8 mouse cellular contexts compared by ENCODE assay signal in genomic region chr19:10458096-10458495, GRCm38 (mm10). TPM values are rescaled to one million over a fixed set of nuclear protein-coding genes. Genes with fewer than 3 reads are reported as not detected.
DNase-seq lines count a peak whose midpoint lies in the region; ATAC-seq and TF ChIP-seq lines count a peak whose summit lies in the region.

No protein-coding gene starts in this region.

- H3K4me2 ChIP-seq in heart, embryonic 12.5 days = peak overlapping the region; percentile 68
- H3K4me2 ChIP-seq in kidney, embryonic 15.5 days = peak overlapping the region; percentile 95

- no peak overlapping the region for H3K9ac ChIP-seq in ES-E14 (ENCODE audit: insufficient read depth, low read depth, low read length, poor library complexity, severe bottlenecking)
- H3K9ac ChIP-seq in heart, embryonic 12.5 days = no peak overlapping the region
- no peak overlapping the region for H3K9ac ChIP-seq in kidney, embryonic 15.5 days

- in situ Hi-C loops in ES-E14 (cut with MboI; ENCODE audit: low sequenced_read_pairs in 2 of 2, unreplicated experiment in 2 of 2) = no loop called here

- peak overlapping the region; percentile 28 to 57; a peak in 1 of 4 replicates for H3K4me3 ChIP-seq in ES-E14 (ENCODE audit: insufficient read depth in 1 of 2, low read depth in 1 of 2, low read length in 2 of 2, poor library complexity in 1 of 2, severe bottlenecking in 1 of 2)
- H3K4me3 ChIP-seq in heart, embryonic 12.5 days = peak overlapping the region; percentile 48; the same call in 1 of the 2 replicates
- H3K4me3 ChIP-seq in kidney, embryonic 15.5 days (replicated peaks) = peak overlapping the region; percentile 57

- ATAC-seq in heart, embryonic 12.5 days (ENCODE audit: insufficient number of reproducible peaks, low FRiP score) = no peak
- ATAC-seq in kidney, embryonic 15.5 days (replicated peaks; ENCODE audit: low FRiP score) = 0 out of 2 replicates have a peak, but pooled peaks have one; percentile 1
- ATAC-seq in monocyte, adult 5-6 weeks (replicated peaks; ENCODE audit: insufficient number of reproducible peaks, low FRiP score, low TSS enrichment, poor library complexity, severe bottlenecking) = no peak

- no peaks in the 10 kb centered on the region for H3K36me3 ChIP-seq in ES-E14 (ENCODE audit: control insufficient read depth, insufficient read depth, low read length, poor library complexity, severe bottlenecking)
- no peaks in the 10 kb centered on the region for H3K36me3 ChIP-seq in heart, embryonic 12.5 days
- H3K36me3 ChIP-seq in kidney, embryonic 15.5 days = no peaks in the 10 kb centered on the region

- H3K4me1 ChIP-seq in ES-E14 (ENCODE audit: control insufficient read depth in 2 of 2, insufficient read depth in 2 of 2, low read length in 2 of 2, poor library complexity in 1 of 2) = peaks cover 0 to 14% of the 10 kb centered on the region in 2 experiments; a peak in 1 of 4 replicates
- peaks cover 16% of the 10 kb centered on the region; the same call in 1 of the 2 replicates for H3K4me1 ChIP-seq in heart, embryonic 12.5 days (replicated peaks)
- peaks cover 53% of the 10 kb centered on the region for H3K4me1 ChIP-seq in kidney, embryonic 15.5 days

- DNase-seq in ES-E14 (ENCODE audit: low read depth, low spot score) (no peak), adipocyte (ENCODE audit: low spot score) (peak; percentile 63)
- DNase-seq in lung, postnatal 4 days = peak; percentile 53 to 68
- no peak for DNase-seq in layer of hippocampus, postnatal 36 days
- DNase-seq in gastrocnemius, adult 8-10 months (ENCODE audit: low spot score in 2 of 2) = no peak

- H3K27ac ChIP-seq in ES-E14 (ENCODE audit: insufficient read depth, low read depth, low read length, poor library complexity, severe bottlenecking) = no peak overlapping the region
- no peak overlapping the region for H3K27ac ChIP-seq in heart, embryonic 12.5 days (ENCODE audit: poor library complexity, severe bottlenecking)
- H3K27ac ChIP-seq in kidney, embryonic 15.5 days = no peak overlapping the region

- no peaks in the 10 kb centered on the region for H3K9me3 ChIP-seq in ES-E14 (ENCODE audit: control insufficient read depth, insufficient read depth, low read depth, low read length)
- no peaks in the 10 kb centered on the region for H3K9me3 ChIP-seq in heart, embryonic 12.5 days (replicated peaks)
- no peaks in the 10 kb centered on the region for H3K9me3 ChIP-seq in kidney, embryonic 15.5 days (replicated peaks)

- peaks cover 100% of the 10 kb centered on the region for H3K27me3 ChIP-seq in heart, embryonic 12.5 days (replicated peaks)
- H3K27me3 ChIP-seq in kidney, embryonic 15.5 days = peaks cover 89% of the 10 kb centered on the region

- 21% methylated on average over 8 of the region's 8 CpGs for WGBS in heart, embryonic 12.5 days
- 18% methylated on average over 8 of the region's 8 CpGs for WGBS in kidney, embryonic 15.5 days

TF ChIP-seq in ES-E14, 5 proteins besides CTCF, POLR2A, EP300 and RAD21:
- no peak for TF ChIP-seq MAFK (IDR thresholded peaks at IDR 0.05; ENCODE audit: insufficient read depth, low read depth, low read length)

RNA-seq across cellular contexts. Expression of gene Lrrc10b, which starts 0.8 kb away (rescaled TPM):
- 0.27 and 0.37 TPM in 2 replicates for total RNA-seq in ES-E14 (2012; rRNA removed)
- 0.14 and 0.26 TPM in 2 replicates for polyA plus RNA-seq in heart, embryonic 12.5 days (2016; fragmentation: Nextera tagmentation; extraction: Ambion mirVana)
- 0.69 and 0.73 TPM in 2 replicates for polyA plus RNA-seq in kidney, embryonic 15.5 days (2015; fragmentation: Nextera tagmentation; extraction: Ambion mirVana)
- 0.21 to 0.29 TPM in 2 of 3 replicates, not detected in the other for total RNA-seq in monocyte, adult 5-6 weeks (2017)
- total RNA-seq in layer of hippocampus, postnatal 36 days (2021) = 10 to 100 TPM; 78.7 to 89.3 TPM
- total RNA-seq in gastrocnemius, adult 8-10 months (2022) = under 1 TPM in 2 of 4 experiments, not detected in 2; 0.19 to 0.48 TPM

RNA-seq across cellular contexts. Expression of gene Ppp1r32, which starts 24.6 kb away (rescaled TPM):
- 0.48 and 0.62 TPM in 2 replicates for total RNA-seq in ES-E14 (2012; rRNA removed)
- 0.14 TPM in 1 of 2 replicates, not detected in the other for polyA plus RNA-seq in heart, embryonic 12.5 days (2016; fragmentation: Nextera tagmentation; extraction: Ambion mirVana)
- polyA plus RNA-seq in kidney, embryonic 15.5 days (2015; fragmentation: Nextera tagmentation; extraction: Ambion mirVana) = not detected in 2 replicates
- total RNA-seq in monocyte, adult 5-6 weeks (2017) = 0.67 TPM in 1 of 3 replicates, not detected in the others
- 1 to 10 TPM; 1.5 to 1.8 TPM for total RNA-seq in layer of hippocampus, postnatal 36 days (2021)
- total RNA-seq in gastrocnemius, adult 8-10 months (2022) = under 1 TPM; 0.35 to 0.92 (median 0.46) TPM

Comparison
In these comparisons a context has a peak if more than half of its experiments do, and no peak if none do; other contexts are left out.
1. DNase-seq: peak in adipocyte (single experiment) and lung, postnatal 4 days (2 of 2); none in ES-E14 (single experiment), layer of hippocampus, postnatal 36 days (0 of 2) and gastrocnemius, adult 8-10 months (0 of 2).
2. RNA of gene Lrrc10b, which starts 0.8 kb away (total RNA-seq): 78.7 to 89.3 TPM in layer of hippocampus, postnatal 36 days; 0.27 to 0.37 TPM in ES-E14, 0.19 to 0.48 TPM in gastrocnemius, adult 8-10 months and 0.21 to 0.29 TPM in monocyte, adult 5-6 weeks; every median in the first group is over 10 times any median in the second.
3. Peak in every context shown above with its lines, with median percentiles within 50 percentile points of each other: H3K4me3 ChIP-seq.